Mouse (Mus musculus) fat pad, adult 2 months (tissue): Measurements from ENCODE around the gene Tfap2b.

Experiments
- DNase-seq: peaks from one replicate; pipeline ENCODE4 v3.0.0-alpha.2; 2011; ENCODE audit warnings: low read depth, low spot score; ENCODE audit errors: extremely low read depth

Tfap2b gene

GRCm38 (mm10) chr1:19208641-19209358 lies at the start of gene Tfap2b:
TSS of gene Tfap2b (plus strand) at chr1:19208914.
- DNase-seq = no peak

DNA sequence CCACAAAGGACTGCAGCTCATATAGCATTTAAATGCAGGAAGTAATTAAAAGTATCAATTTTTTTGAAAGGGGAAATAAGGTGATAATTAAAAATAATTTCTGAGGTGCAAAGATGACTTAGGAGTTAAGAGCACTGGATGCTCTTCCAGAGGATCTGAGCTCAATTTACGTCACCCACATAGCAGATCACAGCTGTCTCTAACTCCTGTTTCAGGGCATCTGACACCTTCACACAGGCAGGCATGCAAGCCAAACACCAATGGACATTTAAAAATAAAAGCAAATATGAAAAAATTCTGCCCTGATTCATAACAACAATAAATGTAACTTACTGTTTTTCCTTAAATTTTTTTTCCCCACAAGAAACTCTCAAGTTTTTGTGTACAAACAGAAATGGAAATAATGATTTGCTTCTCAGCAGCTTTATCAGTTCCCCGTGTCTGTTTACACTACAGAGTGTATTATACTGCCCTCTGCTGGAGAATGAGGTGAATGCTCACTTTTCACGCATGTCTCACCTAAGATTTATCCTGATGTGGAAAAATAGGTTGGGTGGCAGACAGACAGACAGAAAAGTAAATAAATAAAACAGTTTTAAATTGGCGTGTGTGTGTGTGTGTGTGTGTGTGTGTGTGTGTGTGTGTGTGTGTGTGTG lies 29.8 kb upstream of the Tfap2b start:
- DNase-seq = no peak

DNA sequence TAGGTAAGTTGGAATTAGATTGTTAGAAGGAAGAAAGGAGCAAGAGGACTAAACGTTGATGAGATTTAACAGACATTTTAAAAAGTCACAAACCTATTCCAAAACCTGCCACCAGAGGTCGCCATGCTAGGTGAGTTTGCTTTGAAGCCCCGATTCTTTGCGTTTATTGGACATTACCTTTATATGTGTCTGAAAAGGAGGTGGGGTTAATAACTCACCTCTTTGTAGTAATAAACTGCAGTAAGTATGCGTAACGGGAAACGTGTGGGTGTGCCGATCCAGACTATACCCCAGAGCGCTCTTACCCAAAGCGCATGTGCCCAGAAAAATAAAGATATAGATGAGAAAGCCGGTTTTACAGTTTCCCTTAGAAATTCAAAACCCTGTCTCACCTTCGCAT lies 3.1 kb upstream of the Tfap2b start:
- peak; percentile 73 for DNase-seq

GRCm38 (mm10) chr1:19206194-19206593 lies 2.5 kb upstream of the Tfap2b start:
- no peak for DNase-seq

DNA sequence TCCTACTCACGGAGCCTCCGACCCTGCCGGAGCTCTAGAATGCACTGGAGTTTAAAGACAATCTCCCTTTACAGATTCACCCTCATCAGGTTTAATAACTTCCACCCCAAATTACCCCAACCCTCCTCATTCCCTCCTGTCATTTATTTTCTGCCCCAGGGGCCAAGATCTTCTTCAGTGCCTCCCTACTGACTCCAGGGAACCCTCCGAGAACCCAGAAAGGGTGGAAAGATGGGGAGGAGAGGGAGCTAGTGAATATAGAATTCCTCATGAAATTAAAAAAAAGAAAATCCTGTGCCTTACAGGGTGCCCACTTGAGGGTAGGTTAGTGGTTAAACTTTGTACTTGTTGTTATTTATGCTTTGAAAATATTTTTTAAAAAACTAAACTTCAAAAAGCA lies 1.1 kb upstream of the Tfap2b start:
- no peak for DNase-seq

- DNase-seq = no peak
Measured at GRCm38 (mm10) chr1:19209359-19209745, 638 bp downstream of the Tfap2b start.

- no peak for DNase-seq
Measured at GRCm38 (mm10) chr1:19209776-19210175, 1.1 kb downstream of the Tfap2b start.

DNA sequence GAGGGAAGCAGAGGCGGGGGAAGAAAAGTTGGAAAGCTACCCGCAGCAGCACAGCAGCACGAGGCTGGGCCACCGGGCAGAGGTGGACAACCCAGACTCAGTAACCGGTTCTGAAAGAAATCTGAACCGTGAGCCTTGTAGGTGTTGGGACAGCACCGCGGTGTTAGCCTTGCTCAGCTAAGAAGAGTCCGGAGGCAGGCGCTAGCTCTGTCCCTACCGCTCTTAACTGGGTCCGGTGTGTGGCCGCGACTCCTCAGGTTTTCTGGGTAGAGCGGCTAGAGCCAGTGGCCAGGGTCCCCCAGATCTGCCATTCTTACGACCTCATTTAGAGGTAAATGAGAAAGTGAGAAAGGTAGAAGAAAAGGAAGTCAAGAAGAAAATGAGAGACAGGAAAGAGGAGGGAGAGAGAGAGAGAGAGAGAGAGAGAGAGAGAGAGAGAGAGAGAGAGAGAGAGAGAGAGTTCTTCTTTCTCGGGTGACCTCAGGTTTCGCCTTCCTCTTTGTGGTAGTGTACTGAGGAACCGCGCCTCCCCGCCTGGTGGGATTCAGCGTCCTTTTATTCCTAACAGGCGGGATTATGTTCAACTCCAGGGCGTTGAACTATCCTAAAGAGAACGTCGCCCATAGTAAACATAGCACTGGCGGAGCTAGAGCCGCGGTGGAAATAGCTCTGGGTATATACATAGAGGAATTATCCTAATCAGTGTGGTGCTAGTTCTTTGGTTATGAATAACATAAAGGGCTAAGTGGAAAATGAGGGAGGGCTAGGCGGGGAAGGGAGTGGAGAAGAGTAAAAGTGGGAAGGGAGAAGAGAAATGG lies 1.7 kb downstream of the Tfap2b start:
- no peak for DNase-seq

GRCm38 (mm10) chr1:19211033-19211405 lies 2.3 kb downstream of the Tfap2b start:
- no peak for DNase-seq

- no peak for DNase-seq
Measured at GRCm38 (mm10) chr1:19211546-19212154, 2.9 kb downstream of the Tfap2b start.

DNA sequence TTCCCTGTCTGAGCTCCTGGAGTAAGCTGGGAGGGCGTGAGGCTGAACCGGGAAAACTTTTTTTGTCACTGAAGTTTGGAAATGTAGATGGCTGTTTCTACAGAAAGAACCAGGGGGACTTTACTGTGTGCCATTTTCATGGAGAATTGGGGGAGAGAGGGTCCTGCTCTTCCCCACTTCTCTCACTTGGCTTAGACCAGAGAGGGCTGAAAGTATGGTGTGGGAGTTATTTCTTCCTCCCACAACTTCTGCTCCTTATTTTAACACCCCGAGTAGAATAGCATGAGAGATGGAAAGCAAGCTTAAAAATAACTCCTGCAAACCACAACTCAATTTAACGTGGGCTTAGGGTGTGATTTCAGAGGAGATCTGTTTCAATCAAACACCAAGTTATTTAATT lies 4.0 kb downstream of the Tfap2b start:
- no peak for DNase-seq

DNA sequence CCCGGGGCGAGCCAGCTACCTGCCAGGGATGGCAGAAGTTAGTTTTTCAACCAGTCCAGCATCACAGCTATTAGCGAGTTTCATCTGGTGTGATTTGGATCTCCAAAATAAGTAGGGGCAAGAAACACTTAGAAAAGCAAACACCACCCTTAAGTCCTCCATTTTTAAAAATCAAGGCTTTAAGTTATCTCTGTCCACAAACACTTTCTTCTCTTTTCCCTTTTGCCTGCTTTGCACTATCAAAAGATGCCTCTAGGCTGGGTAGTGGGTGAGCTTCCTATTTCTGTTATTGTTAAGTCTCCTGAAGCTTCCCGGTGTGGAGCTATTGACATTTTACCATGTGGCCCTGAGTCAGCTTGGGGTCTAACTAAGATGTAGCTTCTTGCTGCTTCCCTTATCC lies 4.5 kb downstream of the Tfap2b start:
- DNase-seq = no peak

- DNase-seq = no peak
Measured at GRCm38 (mm10) chr1:19213851-19214395, 5.2 kb downstream of the Tfap2b start.

GRCm38 (mm10) chr1:19217391-19217790 lies 8.7 kb downstream of the Tfap2b start:
- DNase-seq = no peak

DNA sequence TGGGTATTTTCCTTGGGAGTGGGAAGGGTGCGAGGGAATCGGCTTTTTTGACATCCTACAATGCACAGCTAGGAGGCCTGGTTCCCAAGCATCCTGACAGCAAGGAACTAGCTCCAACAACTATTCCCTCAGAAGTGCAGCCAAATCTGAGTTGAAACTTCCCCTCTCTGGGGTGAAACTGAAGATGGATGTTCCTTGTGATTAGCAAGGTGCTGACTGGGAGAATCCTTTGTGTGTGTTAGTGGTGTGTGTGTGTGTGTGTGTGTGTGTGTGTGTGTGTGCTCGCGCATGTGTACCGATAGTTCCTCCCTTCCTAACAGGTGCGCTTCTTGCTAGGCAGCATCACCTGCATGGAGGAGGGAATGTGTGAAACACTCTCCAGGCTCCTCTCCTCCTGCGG lies 9.5 kb downstream of the Tfap2b start:
- DNase-seq = no peak

GRCm38 (mm10) chr1:19219381-19219780 lies 10.7 kb downstream of the Tfap2b start:
- DNase-seq = no peak

- no peak for DNase-seq
Measured at GRCm38 (mm10) chr1:19220564-19220963, 11.8 kb downstream of the Tfap2b start.

DNA sequence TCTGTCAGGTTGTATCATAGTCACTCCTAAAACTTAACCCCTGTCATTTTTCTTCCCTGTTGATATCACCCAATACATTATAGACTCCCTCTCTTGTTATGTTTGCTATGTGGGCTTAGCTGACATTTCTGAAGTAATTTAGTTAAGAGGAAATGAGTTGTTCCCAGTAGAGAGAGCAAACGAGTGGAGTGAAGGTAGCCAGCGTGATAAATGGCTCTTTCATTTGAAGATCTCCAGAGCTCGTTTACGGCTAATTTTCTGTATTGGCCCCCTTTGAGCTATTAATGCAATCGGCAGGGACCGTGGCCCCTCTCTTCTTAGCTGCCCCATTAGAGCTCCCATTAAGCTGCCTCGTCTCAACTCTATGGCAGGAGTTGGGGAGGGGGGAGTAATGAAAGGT lies 12.9 kb downstream of the Tfap2b start:
- DNase-seq = no peak

- DNase-seq = no peak
Measured at GRCm38 (mm10) chr1:19226699-19227098, 18.0 kb downstream of the Tfap2b start.

GRCm38 (mm10) chr1:19230926-19231573 lies 22.3 kb downstream of the Tfap2b start:
- no peak for DNase-seq

- DNase-seq = no peak
Measured at GRCm38 (mm10) chr1:19231574-19232080, 22.9 kb downstream of the Tfap2b start.
